Mouse (Mus musculus): ENCODE data around the gene Mex3a. TPM values are rescaled to one million over a fixed set of nuclear protein-coding genes. Genes with fewer than 3 reads are reported as not detected.

The Mex3a gene
- polyA plus RNA-seq, 1 experiment from 2014 or later = 41.0 TPM

GRCm38 (mm10) chr3:88493706-88494582, 38.3 kb upstream of the Mex3a start:
- DNase-seq (ENCODE audit: low spot score) (no peak), ATAC-seq (replicated peaks; ENCODE audit: insufficient number of reproducible peaks, low FRiP score, low TSS enrichment, low read depth) (no peak)
- peaks cover 4% of the 10 kb centered on the region; the same call in 1 of the 2 replicates for H3K4me1 ChIP-seq (ENCODE audit: control insufficient read depth, insufficient read depth, low read length)
- no peaks in the 10 kb centered on the region for H3K27me3 ChIP-seq (ENCODE audit: control insufficient read depth, insufficient read depth, low read length)
- H3K9ac ChIP-seq (replicated peaks; ENCODE audit: low read length) = no peak overlapping the region
- 73% methylated on average over 11 of the region's 11 CpGs for WGBS
- H3K36me3 ChIP-seq (replicated peaks; ENCODE audit: control insufficient read depth, insufficient read depth, low read depth, low read length) = no peaks in the 10 kb centered on the region
- no peak overlapping the region for H3K4me3 ChIP-seq (ENCODE audit: low read depth, low read length)
- H3K4me2 ChIP-seq (ENCODE audit: low read depth, low read length) = no peak overlapping the region
- H3K27ac ChIP-seq (replicated peaks; ENCODE audit: low read depth, low read length) = no peak overlapping the region
- no peaks in the 10 kb centered on the region for H3K9me3 ChIP-seq (replicated peaks; ENCODE audit: control insufficient read depth, low read length)

GRCm38 (mm10) chr3:88494836-88495628, 37.2 kb upstream of the Mex3a start:
- no peak overlapping the region for H3K27ac ChIP-seq (replicated peaks; ENCODE audit: low read depth, low read length)
- WGBS = 66% methylated on average over 9 of the region's 9 CpGs

GRCm38 (mm10) chr3:88495741-88496415, 36.3 kb upstream of the Mex3a start:
- Histone ChIP-seq H3K4me2 (ENCODE audit: low read depth, low read length) (no peak overlapping the region), H3K27ac (replicated peaks; ENCODE audit: low read depth, low read length) (no peak overlapping the region), H3K36me3 (replicated peaks; ENCODE audit: control insufficient read depth, insufficient read depth, low read depth, low read length) (no peaks in the 10 kb centered on the region), H3K4me3 (ENCODE audit: low read depth, low read length) (no peak overlapping the region), H3K9ac (replicated peaks; ENCODE audit: low read length) (no peak overlapping the region), H3K9me3 (replicated peaks; ENCODE audit: control insufficient read depth, low read length) (no peaks in the 10 kb centered on the region), H3K27me3 (ENCODE audit: control insufficient read depth, insufficient read depth, low read length) (no peaks in the 10 kb centered on the region), H3K4me1 (ENCODE audit: control insufficient read depth, insufficient read depth, low read length) (peaks cover 4% of the 10 kb centered on the region; the same call in 1 of the 2 replicates)
- no peak for ATAC-seq (replicated peaks; ENCODE audit: insufficient number of reproducible peaks, low FRiP score, low TSS enrichment, low read depth)
- 86% methylated on average over 10 of the region's 10 CpGs for WGBS
- DNase-seq (ENCODE audit: low spot score) = no peak

More at GRCm38 (mm10) chr3:88494836-88495628, 37.2 kb upstream of the Mex3a start:
- no peak overlapping the region for H3K9ac ChIP-seq (replicated peaks; ENCODE audit: low read length)
- H3K36me3 ChIP-seq (replicated peaks; ENCODE audit: control insufficient read depth, insufficient read depth, low read depth, low read length) = no peaks in the 10 kb centered on the region
- no peak overlapping the region for H3K4me3 ChIP-seq (ENCODE audit: low read depth, low read length)
- H3K4me1 ChIP-seq (ENCODE audit: control insufficient read depth, insufficient read depth, low read length) = peaks cover 4% of the 10 kb centered on the region; the same call in 1 of the 2 replicates
- no peaks in the 10 kb centered on the region for H3K27me3 ChIP-seq (ENCODE audit: control insufficient read depth, insufficient read depth, low read length)
- DNase-seq (ENCODE audit: low spot score) = no peak
- ATAC-seq (replicated peaks; ENCODE audit: insufficient number of reproducible peaks, low FRiP score, low TSS enrichment, low read depth) = no peak
- no peaks in the 10 kb centered on the region for H3K9me3 ChIP-seq (replicated peaks; ENCODE audit: control insufficient read depth, low read length)
- H3K4me2 ChIP-seq (ENCODE audit: low read depth, low read length) = no peak overlapping the region

DNA sequence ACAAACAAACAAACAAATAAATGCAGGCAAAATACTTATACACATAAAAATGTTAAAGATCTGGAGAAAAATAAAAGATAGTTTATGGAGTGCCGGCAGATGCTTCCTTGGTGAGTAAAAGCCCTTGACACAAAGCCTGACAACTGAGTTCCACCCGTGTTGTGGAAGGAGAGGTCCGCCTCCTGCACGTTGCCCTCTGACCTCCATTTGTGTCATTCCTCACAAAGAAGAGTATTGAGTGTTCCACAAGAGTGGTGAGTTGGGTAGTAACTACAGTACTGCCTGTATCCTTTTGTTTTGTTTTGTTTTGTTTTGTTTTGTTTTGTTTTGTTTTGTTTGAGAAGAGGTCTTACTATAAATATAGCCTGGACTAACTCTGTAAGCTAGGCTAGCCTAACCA, 32.6 kb upstream of the Mex3a start:
- Histone ChIP-seq H3K27me3 (ENCODE audit: control insufficient read depth, insufficient read depth, low read length) (0 out of 2 replicates have a peak, but pooled peaks cover 3% of the 10 kb centered on the region), H3K27ac (replicated peaks; ENCODE audit: low read depth, low read length) (no peak overlapping the region), H3K36me3 (replicated peaks; ENCODE audit: control insufficient read depth, insufficient read depth, low read depth, low read length) (no peaks in the 10 kb centered on the region), H3K4me2 (ENCODE audit: low read depth, low read length) (no peak overlapping the region), H3K9ac (replicated peaks; ENCODE audit: low read length) (no peak overlapping the region), H3K4me1 (ENCODE audit: control insufficient read depth, insufficient read depth, low read length) (peaks cover 8% of the 10 kb centered on the region; the same call in 1 of the 2 replicates), H3K4me3 (ENCODE audit: low read depth, low read length) (no peak overlapping the region), H3K9me3 (replicated peaks; ENCODE audit: control insufficient read depth, low read length) (no peaks in the 10 kb centered on the region)
- whole genome bisulfite sequencing = 68% methylated on average over 4 of the region's 4 CpGs
- ATAC-seq (replicated peaks; ENCODE audit: insufficient number of reproducible peaks, low FRiP score, low TSS enrichment, low read depth) (no peak), DNase-seq (ENCODE audit: low spot score) (no peak)

DNA sequence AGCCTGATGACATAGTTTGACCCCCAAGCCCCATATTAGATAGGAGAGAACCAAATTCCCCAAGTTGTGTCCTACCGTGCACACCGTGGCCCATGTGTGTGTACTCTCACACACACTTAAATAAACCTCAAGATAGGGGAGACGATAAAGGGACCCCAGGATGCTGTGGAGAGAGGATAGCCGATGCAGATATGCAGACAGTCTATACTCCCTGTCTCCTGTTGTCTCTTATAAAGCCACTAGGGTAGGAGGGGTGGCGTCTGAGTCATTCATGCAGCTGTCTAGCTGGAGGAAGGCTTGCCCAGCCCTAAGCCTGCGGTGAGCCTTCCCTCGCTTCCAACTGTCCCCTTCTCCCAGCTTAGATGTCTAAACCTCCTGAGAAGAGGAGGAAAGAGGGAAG, 32.1 kb upstream of the Mex3a start:
- H3K4me2 ChIP-seq (ENCODE audit: low read depth, low read length) = no peak overlapping the region
- H3K27me3 ChIP-seq (ENCODE audit: control insufficient read depth, insufficient read depth, low read length) = 0 out of 2 replicates have a peak, but pooled peaks cover 3% of the 10 kb centered on the region
- ATAC-seq (replicated peaks; ENCODE audit: insufficient number of reproducible peaks, low FRiP score, low TSS enrichment, low read depth) = no peak

GRCm38 (mm10) chr3:88500655-88501365, 31.4 kb upstream of the Mex3a start:
- ATAC-seq (replicated peaks; ENCODE audit: insufficient number of reproducible peaks, low FRiP score, low TSS enrichment, low read depth) (no peak), DNase-seq (ENCODE audit: low spot score) (no peak)
- no peak overlapping the region for H3K27ac ChIP-seq (replicated peaks; ENCODE audit: low read depth, low read length)
- 0 out of 2 replicates have a peak, but pooled peaks cover 3% of the 10 kb centered on the region for H3K27me3 ChIP-seq (ENCODE audit: control insufficient read depth, insufficient read depth, low read length)
- no peaks in the 10 kb centered on the region for H3K36me3 ChIP-seq (replicated peaks; ENCODE audit: control insufficient read depth, insufficient read depth, low read depth, low read length)
- H3K4me3 ChIP-seq (ENCODE audit: low read depth, low read length) = no peak overlapping the region
- H3K9me3 ChIP-seq (replicated peaks; ENCODE audit: control insufficient read depth, low read length) = no peaks in the 10 kb centered on the region
- H3K4me2 ChIP-seq (ENCODE audit: low read depth, low read length) = no peak overlapping the region
- 55% methylated on average over 4 of the region's 4 CpGs for WGBS
- peaks cover 8% of the 10 kb centered on the region; the same call in 1 of the 2 replicates for H3K4me1 ChIP-seq (ENCODE audit: control insufficient read depth, insufficient read depth, low read length)
- H3K9ac ChIP-seq (replicated peaks; ENCODE audit: low read length) = no peak overlapping the region

More for the DNA sequence above, 32.1 kb upstream of the Mex3a start:
- H3K9me3 ChIP-seq (replicated peaks; ENCODE audit: control insufficient read depth, low read length) = no peaks in the 10 kb centered on the region
- H3K4me3 ChIP-seq (ENCODE audit: low read depth, low read length) = no peak overlapping the region
- H3K9ac ChIP-seq (replicated peaks; ENCODE audit: low read length) = no peak overlapping the region
- H3K4me1 ChIP-seq (ENCODE audit: control insufficient read depth, insufficient read depth, low read length) = peaks cover 8% of the 10 kb centered on the region; the same call in 1 of the 2 replicates
- DNase-seq (ENCODE audit: low spot score) = no peak
- no peak overlapping the region for H3K27ac ChIP-seq (replicated peaks; ENCODE audit: low read depth, low read length)
- WGBS = 87% methylated on average over 7 of the region's 7 CpGs
- no peaks in the 10 kb centered on the region for H3K36me3 ChIP-seq (replicated peaks; ENCODE audit: control insufficient read depth, insufficient read depth, low read depth, low read length)

DNA sequence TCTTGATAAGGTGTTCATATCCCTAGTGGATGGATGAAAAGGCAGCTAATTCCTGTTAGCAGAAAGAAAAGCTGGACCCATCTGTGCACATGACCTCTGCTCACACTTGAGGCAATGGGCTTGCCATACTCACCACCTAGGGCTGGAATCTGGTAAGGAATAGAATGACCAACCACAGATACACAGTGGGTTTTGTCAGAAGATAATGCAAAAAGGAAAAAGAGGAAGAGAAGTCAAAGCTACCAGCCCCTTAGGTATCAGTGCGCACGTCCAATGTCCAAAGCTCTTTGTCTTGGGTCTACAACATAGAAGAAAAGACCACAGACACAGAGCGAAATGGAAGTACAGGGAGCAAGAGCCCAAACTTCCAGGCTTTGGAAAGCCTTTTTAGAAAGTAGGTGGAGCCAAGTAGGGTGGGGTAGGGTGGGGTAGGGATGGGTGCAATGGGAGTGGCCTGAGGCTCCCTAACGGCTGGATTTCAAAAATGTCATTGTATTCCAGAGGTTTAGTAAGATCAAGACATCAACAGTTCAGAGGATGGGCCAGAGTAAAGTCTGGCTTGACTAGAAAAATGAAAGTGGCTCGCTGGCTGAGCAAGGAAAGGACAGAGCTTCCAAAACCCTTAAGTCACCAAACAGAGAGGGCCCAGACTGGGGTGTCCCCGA, 30.7 kb upstream of the Mex3a start:
- H3K27ac ChIP-seq (replicated peaks; ENCODE audit: low read depth, low read length) = no peak overlapping the region
- 58% methylated on average over 6 of the region's 6 CpGs for WGBS
- peak overlapping the region; percentile 60 for H3K4me3 ChIP-seq (ENCODE audit: low read depth, low read length)
- peak overlapping the region; percentile 100 for H3K4me2 ChIP-seq (ENCODE audit: low read depth, low read length)
- no peak overlapping the region for H3K9ac ChIP-seq (replicated peaks; ENCODE audit: low read length)
- H3K9me3 ChIP-seq (replicated peaks; ENCODE audit: control insufficient read depth, low read length) = no peaks in the 10 kb centered on the region
- H3K36me3 ChIP-seq (replicated peaks; ENCODE audit: control insufficient read depth, insufficient read depth, low read depth, low read length) = no peaks in the 10 kb centered on the region
- no peak for DNase-seq (ENCODE audit: low spot score)
- ATAC-seq (replicated peaks; ENCODE audit: insufficient number of reproducible peaks, low FRiP score, low TSS enrichment, low read depth) = no peak
- H3K4me1 ChIP-seq (ENCODE audit: control insufficient read depth, insufficient read depth, low read length) = peaks cover 8% of the 10 kb centered on the region; the same call in 1 of the 2 replicates
- H3K27me3 ChIP-seq (ENCODE audit: control insufficient read depth, insufficient read depth, low read length) = 0 out of 2 replicates have a peak, but pooled peaks cover 3% of the 10 kb centered on the region

Data from embryonic facial prominence, embryonic 11.5 days (tissue).